In genomic region chr13:51611500-51611899, GRCm38 (mm10) we compare ENCODE assay signal across 11 mouse cellular contexts. TPM values are rescaled to one million over a fixed set of nuclear protein-coding genes. Genes with fewer than 3 reads are reported as not detected.
DNase-seq lines count a peak whose midpoint lies in the region; ATAC-seq and TF ChIP-seq lines count a peak whose summit lies in the region.
"Had no signal": no experiment of that assay in that cellular context is flagged by ENCODE, and none has a peak within 500 bp of the region (broad histone marks: within the 10 kb centered on the region; RNA-seq: fewer than 3 reads in every experiment).

No protein-coding gene starts in this region.

- no peaks in the 10 kb centered on the region for H3K9me3 ChIP-seq in hindbrain, embryonic 14.5 days (ENCODE audit: control insufficient read depth, low read length)
- no peaks in the 10 kb centered on the region for H3K9me3 ChIP-seq in hindbrain, embryonic 11.5 days (ENCODE audit: control insufficient read depth, low read length)
- H3K9me3 ChIP-seq in neural tube, embryonic 15.5 days (replicated peaks): no peaks in the 10 kb centered on the region
- no peaks in the 10 kb centered on the region for H3K9me3 ChIP-seq in forebrain, postnatal 0 days (ENCODE audit: low read length)
- no peaks in the 10 kb centered on the region for H3K9me3 ChIP-seq in stomach, postnatal 0 days (ENCODE audit: control insufficient read depth, low read length)

- ATAC-seq in hindbrain, embryonic 14.5 days (ENCODE audit: low FRiP score): no peak
- ATAC-seq in hindbrain, embryonic 11.5 days (ENCODE audit: low FRiP score): no peak
- peak; percentile 70; the same call in 1 of the 2 replicates for ATAC-seq in neural tube, embryonic 15.5 days (ENCODE audit: low FRiP score)
- ATAC-seq in forebrain, postnatal 0 days: peak; percentile 67
- ATAC-seq in stomach, postnatal 0 days (ENCODE audit: low FRiP score, low TSS enrichment): no peak

- peaks cover 7% of the 10 kb centered on the region; the same call in 1 of the 2 replicates for H3K4me1 ChIP-seq in hindbrain, embryonic 14.5 days (replicated peaks; ENCODE audit: control insufficient read depth, insufficient read depth, low read length)
- H3K4me1 ChIP-seq in hindbrain, embryonic 11.5 days (replicated peaks; ENCODE audit: control insufficient read depth, insufficient read depth, low read length): no peaks in the 10 kb centered on the region
- peaks cover 2% of the 10 kb centered on the region; the same call in 1 of the 2 replicates for H3K4me1 ChIP-seq in neural tube, embryonic 15.5 days
- H3K4me1 ChIP-seq in forebrain, postnatal 0 days (ENCODE audit: insufficient read depth): peaks cover 7% of the 10 kb centered on the region; the same call in 1 of the 2 replicates
- no peaks in the 10 kb centered on the region for H3K4me1 ChIP-seq in stomach, postnatal 0 days (replicated peaks; ENCODE audit: control insufficient read depth, insufficient read depth)

- H3K27me3 ChIP-seq in hindbrain, embryonic 14.5 days (ENCODE audit: control insufficient read depth, insufficient read depth, low read length): no peaks in the 10 kb centered on the region
- no peaks in the 10 kb centered on the region for H3K27me3 ChIP-seq in hindbrain, embryonic 11.5 days (ENCODE audit: control insufficient read depth, insufficient read depth, low read length)
- no peaks in the 10 kb centered on the region for H3K27me3 ChIP-seq in neural tube, embryonic 15.5 days (replicated peaks)
- no peaks in the 10 kb centered on the region for H3K27me3 ChIP-seq in forebrain, postnatal 0 days (ENCODE audit: insufficient read depth, low read length)
- no peaks in the 10 kb centered on the region for H3K27me3 ChIP-seq in stomach, postnatal 0 days (ENCODE audit: control insufficient read depth, insufficient read depth, low read length)

- DNase-seq in hindbrain, embryonic 14.5 days (ENCODE audit: low spot score): no peak
- DNase-seq in hindbrain, embryonic 11.5 days (ENCODE audit: low spot score): no peak
- DNase-seq in neural tube, embryonic 10.5 days (ENCODE audit: extremely low spot score, low spot score): no peak
- DNase-seq in forebrain, postnatal 0 days: no peak
- DNase-seq in stomach, postnatal 0 days (ENCODE audit: low spot score): no peak
- no peak for DNase-seq in liver
- DNase-seq: adrenal gland, postnatal 14 days; kidney, adult 18-20 months; lung, adult 2 months had no signal

- TF ChIP-seq EP300 in stomach, postnatal 0 days (optimal IDR thresholded peaks at IDR 0.05): no peak

- H3K4me2 ChIP-seq in hindbrain, embryonic 14.5 days (replicated peaks): 0 out of 2 replicates have a peak overlapping the region, but pooled peaks have one; percentile 19
- no peak overlapping the region for H3K4me2 ChIP-seq in hindbrain, embryonic 11.5 days (replicated peaks; ENCODE audit: low read depth, low read length)
- H3K4me2 ChIP-seq in neural tube, embryonic 15.5 days: no peak overlapping the region
- no peak overlapping the region for H3K4me2 ChIP-seq in forebrain, postnatal 0 days (ENCODE audit: low read depth)
- H3K4me2 ChIP-seq in stomach, postnatal 0 days (replicated peaks; ENCODE audit: low read depth): peak overlapping the region; percentile 23; the same call in 1 of the 2 replicates

- no peaks in the 10 kb centered on the region for H3K36me3 ChIP-seq in hindbrain, embryonic 14.5 days (replicated peaks; ENCODE audit: control insufficient read depth, insufficient read depth)
- no peaks in the 10 kb centered on the region for H3K36me3 ChIP-seq in hindbrain, embryonic 11.5 days (ENCODE audit: control insufficient read depth, insufficient read depth, low read length)
- H3K36me3 ChIP-seq in neural tube, embryonic 15.5 days: no peaks in the 10 kb centered on the region
- H3K36me3 ChIP-seq in forebrain, postnatal 0 days (ENCODE audit: insufficient read depth): no peaks in the 10 kb centered on the region
- H3K36me3 ChIP-seq in stomach, postnatal 0 days (ENCODE audit: control insufficient read depth, insufficient read depth, low read length): no peaks in the 10 kb centered on the region

- no peak for TF ChIP-seq CTCF in forebrain, postnatal 0 days (IDR thresholded peaks at IDR 0.05; ENCODE audit: low read depth)
- no peak for TF ChIP-seq CTCF in stomach, postnatal 0 days (IDR thresholded peaks at IDR 0.05; ENCODE audit: low read depth)

- H3K4me3 ChIP-seq in hindbrain, embryonic 14.5 days (replicated peaks; ENCODE audit: low read length): no peak overlapping the region
- H3K4me3 ChIP-seq in hindbrain, embryonic 11.5 days (ENCODE audit: low read depth, low read length): no peak overlapping the region
- no peak overlapping the region for H3K4me3 ChIP-seq in neural tube, embryonic 15.5 days (replicated peaks)
- H3K4me3 ChIP-seq in forebrain, postnatal 0 days (ENCODE audit: low read depth, low read length): no peak overlapping the region
- H3K4me3 ChIP-seq in stomach, postnatal 0 days (ENCODE audit: low read depth, low read length): no peak overlapping the region

- H3K9ac ChIP-seq in hindbrain, embryonic 14.5 days: no peak overlapping the region
- no peak overlapping the region for H3K9ac ChIP-seq in hindbrain, embryonic 11.5 days (ENCODE audit: low read depth, low read length)
- H3K9ac ChIP-seq in neural tube, embryonic 15.5 days (replicated peaks): no peak overlapping the region
- no peak overlapping the region for H3K9ac ChIP-seq in forebrain, postnatal 0 days
- H3K9ac ChIP-seq in stomach, postnatal 0 days (ENCODE audit: low read length): no peak overlapping the region

- 33% methylated on average over 5 of the region's 5 CpGs for WGBS in hindbrain, embryonic 14.5 days
- WGBS in hindbrain, embryonic 11.5 days: 61% methylated on average over 5 of the region's 5 CpGs
- WGBS in neural tube, embryonic 15.5 days: 39% methylated on average over 5 of the region's 5 CpGs
- WGBS in forebrain, postnatal 0 days: 14% methylated on average over 5 of the region's 5 CpGs
- WGBS in stomach, postnatal 0 days: 33% methylated on average over 5 of the region's 5 CpGs

- H3K27ac ChIP-seq in hindbrain, embryonic 14.5 days: no peak overlapping the region
- no peak overlapping the region for H3K27ac ChIP-seq in hindbrain, embryonic 11.5 days (ENCODE audit: low read depth, low read length)
- no peak overlapping the region for H3K27ac ChIP-seq in neural tube, embryonic 15.5 days (replicated peaks)
- H3K27ac ChIP-seq in forebrain, postnatal 0 days (ENCODE audit: low read depth, low read length): no peak overlapping the region
- H3K27ac ChIP-seq in stomach, postnatal 0 days (replicated peaks): no peak overlapping the region

RNA-seq across cellular contexts. Expression of gene Cks2, which starts 33.5 kb away (rescaled TPM):
- 52.4 and 52.6 TPM in 2 replicates for polyA plus RNA-seq in hindbrain, embryonic 14.5 days (2014; fragmentation: Nextera tagmentation; extraction: Ambion mirVana)
- polyA plus RNA-seq in hindbrain, embryonic 11.5 days (2014; fragmentation: Nextera tagmentation; extraction: Ambion mirVana): 298 and 307 TPM in 2 replicates
- 40.0 and 92.6 TPM in 2 replicates for polyA plus RNA-seq in neural tube, embryonic 15.5 days (2015; fragmentation: Nextera tagmentation; extraction: Ambion mirVana)
- 29.1 and 35.7 TPM in 2 replicates for total RNA-seq in forebrain, postnatal 0 days (2014; rRNA removed)
- 35.8 and 45.3 TPM in 2 replicates for polyA plus RNA-seq in forebrain, postnatal 0 days (2015; fragmentation: Nextera tagmentation; extraction: Ambion mirVana)
- 97.1 and 128 TPM in 2 replicates for polyA plus RNA-seq in stomach, postnatal 0 days (2015; fragmentation: Nextera tagmentation; extraction: Ambion mirVana)

RNA-seq across cellular contexts. Expression of gene Secisbp2, which starts 40.0 kb away (rescaled TPM):
- polyA plus RNA-seq in hindbrain, embryonic 14.5 days (2014; fragmentation: Nextera tagmentation; extraction: Ambion mirVana): 27.2 and 28.3 TPM in 2 replicates
- 30.0 and 35.3 TPM in 2 replicates for polyA plus RNA-seq in hindbrain, embryonic 11.5 days (2014; fragmentation: Nextera tagmentation; extraction: Ambion mirVana)
- 26.7 and 28.0 TPM in 2 replicates for polyA plus RNA-seq in neural tube, embryonic 15.5 days (2015; fragmentation: Nextera tagmentation; extraction: Ambion mirVana)
- total RNA-seq in forebrain, postnatal 0 days (2014; rRNA removed): 18.1 and 18.7 TPM in 2 replicates
- 20.2 and 21.8 TPM in 2 replicates for polyA plus RNA-seq in forebrain, postnatal 0 days (2015; fragmentation: Nextera tagmentation; extraction: Ambion mirVana)
- 21.2 and 21.4 TPM in 2 replicates for polyA plus RNA-seq in stomach, postnatal 0 days (2015; fragmentation: Nextera tagmentation; extraction: Ambion mirVana)

RNA-seq across cellular contexts. Expression of gene Shc3, which starts 42.3 kb away (rescaled TPM):
- polyA plus RNA-seq in hindbrain, embryonic 14.5 days (2014; fragmentation: Nextera tagmentation; extraction: Ambion mirVana): 7.2 and 11.6 TPM in 2 replicates
- 3.4 and 5.6 TPM in 2 replicates for polyA plus RNA-seq in hindbrain, embryonic 11.5 days (2014; fragmentation: Nextera tagmentation; extraction: Ambion mirVana)
- polyA plus RNA-seq in neural tube, embryonic 15.5 days (2015; fragmentation: Nextera tagmentation; extraction: Ambion mirVana): 7.0 and 7.5 TPM in 2 replicates
- 98.1 and 106 TPM in 2 replicates for total RNA-seq in forebrain, postnatal 0 days (2014; rRNA removed)
- 6.8 and 11.6 TPM in 2 replicates for polyA plus RNA-seq in forebrain, postnatal 0 days (2015; fragmentation: Nextera tagmentation; extraction: Ambion mirVana)
- polyA plus RNA-seq in stomach, postnatal 0 days (2015; fragmentation: Nextera tagmentation; extraction: Ambion mirVana): 0.28 and 0.31 TPM in 2 replicates
- total RNA-seq: common myeloid progenitor, adult 5-6 weeks had no signal

Comparison
In these comparisons a context has a peak if more than half of its experiments do, and no peak if none do; other contexts are left out.
1. H3K4me2 ChIP-seq: peak in hindbrain, embryonic 14.5 days (single experiment) and stomach, postnatal 0 days (single experiment); none in hindbrain, embryonic 11.5 days (single experiment), neural tube, embryonic 15.5 days (single experiment) and forebrain, postnatal 0 days (single experiment).
2. ATAC-seq: peak in neural tube, embryonic 15.5 days (single experiment) and forebrain, postnatal 0 days (single experiment); none in hindbrain, embryonic 14.5 days (single experiment), hindbrain, embryonic 11.5 days (single experiment) and stomach, postnatal 0 days (single experiment).